Mouse (Mus musculus): ENCODE measurements at regions not wholly inside any gene's neighbourhood (a gene's known extent, or its start where the extent isn't known, plus 50 kb on each side); places are given as distances from the start of the nearest gene placed in this dataset.

- TF ChIP-seq GATA1 (IDR thresholded peaks at IDR 0.05; ENCODE audit: borderline replicate concordance, low read length) (no peak), FLI1 (IDR thresholded peaks at IDR 0.05; ENCODE audit: low read length) (no peak)
These were observed 73.4 kb upstream of the Ppara start for GRCm38 (mm10) chr15:85661393-85661690.
